ENCODE assay signal across 11 mouse cellular contexts in genomic region chr5:116443459-116443940, GRCm38 (mm10). TPM values are rescaled to one million over a fixed set of nuclear protein-coding genes. Genes with fewer than 3 reads are reported as not detected.
DNase-seq lines count a peak whose midpoint lies in the region; ATAC-seq lines count a peak whose summit lies in the region.
"Had no signal": no experiment of that assay in that cellular context is flagged by ENCODE, and none has a peak within 500 bp of the region (broad histone marks: within the 10 kb centered on the region; RNA-seq: fewer than 3 reads in every experiment).

No protein-coding gene starts in this region.

- 77% methylated on average over 8 of the region's 8 CpGs for WGBS in hindbrain, embryonic 12.5 days
- 87% methylated on average over 8 of the region's 8 CpGs for WGBS in hindbrain, embryonic 11.5 days
- WGBS in neural tube, embryonic 14.5 days, result 62% methylated on average over 8 of the region's 8 CpGs

- peaks cover 4% of the 10 kb centered on the region for H3K4me1 ChIP-seq in hindbrain, embryonic 12.5 days
- no peaks in the 10 kb centered on the region for H3K4me1 ChIP-seq in hindbrain, embryonic 11.5 days (replicated peaks; ENCODE audit: control insufficient read depth, insufficient read depth, low read length)
- H3K4me1 ChIP-seq in neural tube, embryonic 14.5 days (ENCODE audit: control insufficient read depth, insufficient read depth, low read length), result no peaks in the 10 kb centered on the region
- H3K4me1 ChIP-seq: liver, embryonic 13.5 days; neural tube, embryonic 12.5 days had no signal

- H3K9ac ChIP-seq in hindbrain, embryonic 12.5 days, result no peak overlapping the region
- H3K9ac ChIP-seq in hindbrain, embryonic 11.5 days (ENCODE audit: low read depth, low read length), result no peak overlapping the region
- no peak overlapping the region for H3K9ac ChIP-seq in neural tube, embryonic 14.5 days (replicated peaks; ENCODE audit: low read depth, low read length)
- H3K9ac ChIP-seq: liver, embryonic 13.5 days; neural tube, embryonic 12.5 days had no signal

- no peaks in the 10 kb centered on the region for H3K27me3 ChIP-seq in hindbrain, embryonic 12.5 days
- H3K27me3 ChIP-seq in hindbrain, embryonic 11.5 days (ENCODE audit: control insufficient read depth, insufficient read depth, low read length), result no peaks in the 10 kb centered on the region
- H3K27me3 ChIP-seq in neural tube, embryonic 14.5 days (ENCODE audit: control insufficient read depth, insufficient read depth, low read length), result no peaks in the 10 kb centered on the region

- ATAC-seq in hindbrain, embryonic 12.5 days (ENCODE audit: low FRiP score), result no peak
- no peak for ATAC-seq in hindbrain, embryonic 11.5 days (ENCODE audit: low FRiP score)
- peak; percentile 61; the same call in 1 of the 2 replicates for ATAC-seq in neural tube, embryonic 14.5 days (ENCODE audit: low read depth)

- no peak overlapping the region for H3K4me3 ChIP-seq in hindbrain, embryonic 12.5 days
- no peak overlapping the region for H3K4me3 ChIP-seq in hindbrain, embryonic 11.5 days (ENCODE audit: low read depth, low read length)
- H3K4me3 ChIP-seq in neural tube, embryonic 14.5 days (ENCODE audit: low read depth, low read length), result no peak overlapping the region
- H3K4me3 ChIP-seq: liver, embryonic 13.5 days; neural tube, embryonic 12.5 days had no signal

- no peak overlapping the region for H3K4me2 ChIP-seq in hindbrain, embryonic 12.5 days (replicated peaks)
- no peak overlapping the region for H3K4me2 ChIP-seq in hindbrain, embryonic 11.5 days (replicated peaks; ENCODE audit: low read depth, low read length)
- no peak overlapping the region for H3K4me2 ChIP-seq in neural tube, embryonic 14.5 days (ENCODE audit: low read depth, low read length)
- H3K4me2 ChIP-seq: liver, embryonic 13.5 days; neural tube, embryonic 12.5 days had no signal

- no peaks in the 10 kb centered on the region for H3K9me3 ChIP-seq in hindbrain, embryonic 12.5 days (replicated peaks)
- no peaks in the 10 kb centered on the region for H3K9me3 ChIP-seq in hindbrain, embryonic 11.5 days (ENCODE audit: control insufficient read depth, low read length)
- no peaks in the 10 kb centered on the region for H3K9me3 ChIP-seq in neural tube, embryonic 14.5 days (ENCODE audit: control insufficient read depth, low read length)
- H3K9me3 ChIP-seq: liver, embryonic 13.5 days; neural tube, embryonic 12.5 days had no signal

- H3K36me3 ChIP-seq in hindbrain, embryonic 12.5 days, result peaks cover 27% of the 10 kb centered on the region
- peaks cover 4% of the 10 kb centered on the region; the same call in 1 of the 2 replicates for H3K36me3 ChIP-seq in hindbrain, embryonic 11.5 days (ENCODE audit: control insufficient read depth, insufficient read depth, low read length)
- H3K36me3 ChIP-seq in neural tube, embryonic 14.5 days (ENCODE audit: control insufficient read depth, insufficient read depth, low read length), result no peaks in the 10 kb centered on the region
- H3K36me3 ChIP-seq: G1E; liver, embryonic 13.5 days had no signal

- DNase-seq in hindbrain, embryonic 11.5 days (ENCODE audit: low spot score), result no peak
- DNase-seq in cerebellum, postnatal 10 days, result peak; percentile 94 to 96
- peak; percentile 58 for DNase-seq in layer of hippocampus, adult 11-12 months (ENCODE audit: low spot score)
- no peak for DNase-seq in kidney, postnatal 10 days
- no peak for DNase-seq in testis, postnatal 10 days (ENCODE audit: low spot score)
- no peak for DNase-seq in spleen, postnatal 10 days (ENCODE audit: low spot score in 2 of 2)
- DNase-seq: liver, embryonic 13.5 days had no signal

- peak overlapping the region; percentile 35; the same call in 1 of the 2 replicates for H3K27ac ChIP-seq in hindbrain, embryonic 12.5 days
- H3K27ac ChIP-seq in hindbrain, embryonic 11.5 days (ENCODE audit: low read depth, low read length), result no peak overlapping the region
- no peak overlapping the region for H3K27ac ChIP-seq in neural tube, embryonic 14.5 days (ENCODE audit: low read depth, low read length)
- H3K27ac ChIP-seq: liver, embryonic 13.5 days; neural tube, embryonic 12.5 days had no signal

RNA-seq across cellular contexts. Expression of gene Hspb8, which starts 20.8 kb away (rescaled TPM):
- polyA plus RNA-seq in hindbrain, embryonic 12.5 days (2016; fragmentation: Nextera tagmentation; extraction: Ambion mirVana), result 5.9 and 6.9 TPM in 2 replicates
- 6.5 and 7.5 TPM in 2 replicates for polyA plus RNA-seq in hindbrain, embryonic 11.5 days (2014; fragmentation: Nextera tagmentation; extraction: Ambion mirVana)
- polyA plus RNA-seq in neural tube, embryonic 14.5 days (2014; fragmentation: Nextera tagmentation; extraction: Ambion mirVana), result 3.4 and 5.1 TPM in 2 replicates
- polyA plus RNA-seq: G1E had no signal

Comparison
In these comparisons a context has a peak if more than half of its experiments do, and no peak if none do; other contexts are left out.
1. DNase-seq: peak in cerebellum, postnatal 10 days (2 of 2) and layer of hippocampus, adult 11-12 months (single experiment); none in hindbrain, embryonic 11.5 days (single experiment), kidney, postnatal 10 days (single experiment), testis, postnatal 10 days (single experiment) and spleen, postnatal 10 days (0 of 2).